Mouse (Mus musculus) cerebellum, adult 11 months (tissue): ENCODE measurements at regions not wholly inside any gene's neighbourhood (a gene's known extent, or its start where the extent isn't known, plus 50 kb on each side); places are given as distances from the start of the nearest gene placed in this dataset.

Experiments used
- DNase-seq: peaks from one replicate; pipeline ENCODE4 v3.0.0; 2022

- no peak for DNase-seq
These were observed 123.9 kb upstream of the Bmp4 start for GRCm38 (mm10) chr14:46514262-46514932.

GRCm38 (mm10) chr14:46512118-46512517 lies 121.6 kb upstream of the Bmp4 start:
- no peak for DNase-seq

GRCm38 (mm10) chr14:46508871-46509270 lies 118.4 kb upstream of the Bmp4 start:
- DNase-seq = no peak

- no peak for DNase-seq
These were observed 114.8 kb upstream of the Bmp4 start for GRCm38 (mm10) chr14:46505266-46505665.

GRCm38 (mm10) chr14:46491601-46492000 lies 101.1 kb upstream of the Bmp4 start:
- DNase-seq = no peak

- DNase-seq = no peak
These were observed 100.7 kb upstream of the Bmp4 start for GRCm38 (mm10) chr14:46491182-46491581.

- no peak for DNase-seq
These were observed 97.1 kb upstream of the Bmp4 start for GRCm38 (mm10) chr14:46487551-46487950.

GRCm38 (mm10) chr14:46480396-46480795 lies 89.9 kb upstream of the Bmp4 start:
- DNase-seq = no peak

GRCm38 (mm10) chr14:46475945-46476344 lies 85.5 kb upstream of the Bmp4 start:
- DNase-seq = no peak

- DNase-seq = no peak
These were observed 72.5 kb upstream of the Bmp4 start for GRCm38 (mm10) chr14:46462967-46463366.

- no peak for DNase-seq
These were observed 71.5 kb upstream of the Bmp4 start for GRCm38 (mm10) chr14:46461960-46462359.

GRCm38 (mm10) chr14:46454500-46454899 lies 64.0 kb upstream of the Bmp4 start:
- DNase-seq = no peak

- no peak for DNase-seq
These were observed 51.2 kb upstream of the Bmp4 start for GRCm38 (mm10) chr14:46441696-46442095.
